Mouse (Mus musculus) myocyte (in vitro differentiated cells): ENCODE measurements around the gene Sf3b3. TPM values are rescaled to one million over a fixed set of nuclear protein-coding genes. Genes with fewer than 3 reads are reported as not detected.
"Not testable (repeated sequence)": the region's sequence is repeated elsewhere in the genome, so short reads cannot be mapped to it uniquely, and the experiment has no call there.

Experiments used
- H3K27me3 ChIP-seq: one replicate; pipeline ENCODE4 v1.6.1; 2011; ENCODE audit not compliant: control insufficient read depth, insufficient read depth, insufficient read length
- H3K36me3 ChIP-seq: one replicate; pipeline ENCODE4 v1.6.1; 2011; ENCODE audit not compliant: control insufficient read depth, insufficient read depth
- H3K4me2 ChIP-seq: one replicate; pipeline ENCODE4 v1.6.1; 2011; ENCODE audit warnings: low read depth, control low read depth
- H3K4me3 ChIP-seq: one replicate; pipeline ENCODE4 v1.5.1; 2011; ENCODE audit warnings: mild to moderate bottlenecking, control low read depth, moderate library complexity
- H3K79me2 ChIP-seq: one replicate; pipeline ENCODE4 v1.6.1; 2011; ENCODE audit not compliant: control insufficient read depth, insufficient read depth
- H3ac ChIP-seq: one replicate; pipeline ENCODE4 v1.6.1; 2011; ENCODE audit not compliant: control insufficient read depth, insufficient read length
- CEBPB ChIP-seq: IDR thresholded peaks from 2 replicates; pipeline ENCODE4 v1.6.1; 2011; ENCODE audit warnings: mild to moderate bottlenecking, moderate library complexity; ENCODE audit not compliant: poor library complexity, insufficient read depth, severe bottlenecking
- E2F4 ChIP-seq: IDR thresholded peaks from one replicate; pipeline ENCODE4 v1.6.1; 2011; ENCODE audit warnings: mild to moderate bottlenecking, control low read depth, moderate library complexity; ENCODE audit not compliant: insufficient read depth
- MAX ChIP-seq: IDR thresholded peaks from one replicate; pipeline ENCODE4 v1.6.1; 2011; ENCODE audit warnings: low read depth, mild to moderate bottlenecking, control low read depth
- MYOD1 ChIP-seq, 3 experiments: IDR thresholded peaks; one replicate each; pipeline ENCODE4 v1.6.1; 2011; ENCODE audit warnings: control low read depth in 2 of 3, low read depth in 2 of 3, mild to moderate bottlenecking in 2 of 3, moderate library complexity in 1 of 3; ENCODE audit not compliant: insufficient read length in 2 of 3, control insufficient read depth in 1 of 3
- MYOG ChIP-seq, 3 experiments: IDR thresholded peaks; one replicate each; pipeline ENCODE4 v1.6.1; 2011; ENCODE audit warnings: control low read depth in 2 of 3, low read depth in 2 of 3, mild to moderate bottlenecking in 2 of 3; ENCODE audit not compliant: insufficient read length in 2 of 3, control insufficient read depth in 1 of 3, insufficient read depth in 1 of 3
- POLR2A ChIP-seq: IDR thresholded peaks from one replicate; pipeline ENCODE4 v1.6.1; 2011; ENCODE audit warnings: low read depth, mild to moderate bottlenecking, control low read depth, moderate library complexity; ENCODE audit not compliant: insufficient read length
- POLR2AphosphoS2 ChIP-seq: IDR thresholded peaks from one replicate; pipeline ENCODE4 v1.6.1; 2011; ENCODE audit warnings: low read depth, control low read depth; ENCODE audit not compliant: insufficient read length
- REST ChIP-seq: IDR thresholded peaks from one replicate; pipeline ENCODE4 v1.6.1; 2011; ENCODE audit warnings: mild to moderate bottlenecking, control low read depth, moderate library complexity; ENCODE audit not compliant: insufficient read depth, insufficient read length
- SRF ChIP-seq: IDR thresholded peaks from one replicate; pipeline ENCODE4 v1.6.1; 2011; ENCODE audit warnings: low read depth; ENCODE audit not compliant: control insufficient read depth, insufficient read length
- TCF12 ChIP-seq: IDR thresholded peaks from one replicate; pipeline ENCODE4 v1.6.1; 2011; ENCODE audit warnings: mild to moderate bottlenecking, control low read depth; ENCODE audit not compliant: poor library complexity, insufficient read depth, severe bottlenecking
- TCF3 ChIP-seq: IDR thresholded peaks from one replicate; pipeline ENCODE4 v1.6.1; 2011; ENCODE audit warnings: low read depth, control low read depth; ENCODE audit not compliant: insufficient read length
- USF1 ChIP-seq: IDR thresholded peaks from one replicate; pipeline ENCODE4 v1.6.1; 2011; ENCODE audit warnings: low read depth, mild to moderate bottlenecking, control low read depth, moderate library complexity
- polyA plus RNA-seq: library from polyadenylated mRNA; unstranded; fragments of >200 nt; fragmentation: generic; extraction: Trizol; gene quantifications from one replicate; pipeline ENCODE4 v1.2.1, GENCODE M21; 2012; ENCODE audit warnings: missing spikeins

Sf3b3 gene
- polyA plus RNA-seq, 1 experiment: 47.7 TPM

- H3K4me2 ChIP-seq: no peak overlapping the region
- peaks cover 22% of the 10 kb centered on the region for H3K36me3 ChIP-seq
- no peaks in the 10 kb centered on the region for H3K27me3 ChIP-seq
- TF ChIP-seq CEBPB (no peak), POLR2AphosphoS2 (peak; percentile 57)
- no peaks in the 10 kb centered on the region for H3K79me2 ChIP-seq
- no peak overlapping the region for H3ac ChIP-seq
- no peak overlapping the region for H3K4me3 ChIP-seq
Measured at GRCm38 (mm10) chr8:110883824-110884223, 37.2 kb upstream of the Sf3b3 start.

GRCm38 (mm10) chr8:110881741-110882310 lies 35.2 kb upstream of the Sf3b3 start:
- Histone ChIP-seq H3K4me3 (no peak overlapping the region), H3K79me2 (no peaks in the 10 kb centered on the region), H3K36me3 (peaks cover 31% of the 10 kb centered on the region), H3ac (no peak overlapping the region), H3K27me3 (no peaks in the 10 kb centered on the region), H3K4me2 (no peak overlapping the region)
- TF ChIP-seq MYOD1 (IDR thresholded peaks at IDR 0.05; ENCODE audit: control insufficient read depth in 1 of 3, insufficient read length in 2 of 3, low read depth in 2 of 3): no peak
- TF ChIP-seq POLR2AphosphoS2: no peak
- TF ChIP-seq SRF: no peak

- H3K36me3 ChIP-seq: peaks cover 52% of the 10 kb centered on the region
- no peaks in the 10 kb centered on the region for H3K79me2 ChIP-seq
- no peaks in the 10 kb centered on the region for H3K27me3 ChIP-seq
- H3K4me2 ChIP-seq: no peak overlapping the region
- TF ChIP-seq POLR2AphosphoS2 (no peak), MAX (no peak), TCF12 (no peak), MYOG (IDR thresholded peaks at IDR 0.05; ENCODE audit: control insufficient read depth in 1 of 3, insufficient read depth in 1 of 3, insufficient read length in 2 of 3, low read depth in 2 of 3) (no peak), POLR2A (no peak), USF1 (no peak), CEBPB (no peak), TCF3 (no peak), SRF (no peak), E2F4 (no peak), MYOD1 (IDR thresholded peaks at IDR 0.05; ENCODE audit: control insufficient read depth in 1 of 3, insufficient read length in 2 of 3, low read depth in 2 of 3) (no peak), REST (no peak)
- H3K4me3 ChIP-seq: no peak overlapping the region
- H3ac ChIP-seq: no peak overlapping the region
Measured at GRCm38 (mm10) chr8:110877862-110878261, 31.3 kb upstream of the Sf3b3 start.

DNA sequence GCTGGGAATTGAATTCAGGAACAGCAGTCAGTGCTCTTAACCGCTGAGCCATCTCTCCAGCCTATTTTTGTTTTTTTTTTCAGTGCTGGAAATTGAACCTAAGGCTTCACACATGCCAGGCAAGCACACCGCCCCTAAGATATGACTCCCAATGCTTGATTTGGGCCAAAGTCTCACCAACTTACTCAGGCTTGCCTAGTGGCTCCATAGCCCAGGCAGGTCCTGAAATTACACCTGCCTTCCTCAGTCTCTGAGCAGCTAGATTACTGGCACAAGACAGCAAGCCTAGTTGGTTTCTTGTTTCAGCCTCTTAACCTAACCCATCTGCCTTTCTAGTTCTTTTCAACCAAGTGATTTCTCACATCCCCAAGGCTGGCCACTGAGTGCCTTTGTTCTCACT lies 23.9 kb upstream of the Sf3b3 start:
- Histone ChIP-seq H3K27me3 (no peaks in the 10 kb centered on the region), H3K4me2 (no peak overlapping the region), H3K79me2 (no peaks in the 10 kb centered on the region), H3ac (no peak overlapping the region), H3K4me3 (no peak overlapping the region), H3K36me3 (peaks cover 58% of the 10 kb centered on the region)
- TF ChIP-seq POLR2A (no peak), MAX (no peak), TCF12 (no peak), MYOD1 (IDR thresholded peaks at IDR 0.05; ENCODE audit: control insufficient read depth in 1 of 3, insufficient read length in 2 of 3, low read depth in 2 of 3) (no peak), CEBPB (no peak), TCF3 (no peak), MYOG (IDR thresholded peaks at IDR 0.05; ENCODE audit: control insufficient read depth in 1 of 3, insufficient read depth in 1 of 3, insufficient read length in 2 of 3, low read depth in 2 of 3) (no peak), REST (no peak), POLR2AphosphoS2 (no peak), E2F4 (no peak), SRF (no peak), USF1 (no peak)

DNA sequence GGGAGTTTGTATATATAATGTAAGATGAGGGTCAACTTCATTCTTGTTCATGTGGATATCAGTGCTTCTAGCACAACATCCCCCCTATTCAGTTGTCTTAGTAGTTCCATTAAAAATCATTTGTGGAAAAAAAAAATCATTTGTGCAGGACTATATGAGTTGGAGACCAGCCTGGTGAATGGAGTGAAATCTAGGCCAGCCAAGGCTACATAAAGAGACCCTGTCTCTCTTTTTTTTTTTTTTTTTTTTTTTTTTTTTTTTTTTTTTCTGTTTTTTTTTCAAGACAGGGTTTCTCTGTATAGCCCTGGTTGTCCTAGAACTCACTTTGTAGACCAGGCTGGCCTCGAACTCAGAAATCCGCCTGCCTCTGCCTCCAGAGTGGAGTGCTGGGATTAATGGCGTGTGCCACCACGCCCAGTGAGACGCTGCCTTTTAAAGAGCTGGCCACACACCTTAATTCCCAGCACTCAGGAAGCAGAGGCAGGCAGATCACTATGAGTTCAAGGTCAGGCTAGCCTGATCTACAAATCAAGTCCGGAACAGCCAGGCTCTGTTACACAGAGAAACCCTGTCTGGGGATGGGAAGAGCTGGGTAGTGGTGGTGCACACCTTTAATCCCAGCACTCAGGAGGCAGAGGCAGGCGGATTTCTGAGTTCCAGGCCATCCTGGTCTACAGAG lies 14.9 kb upstream of the Sf3b3 start:
- H3K36me3 ChIP-seq: peaks cover 56% of the 10 kb centered on the region
- not testable (repeated sequence) for H3K27me3 ChIP-seq, H3K4me3 ChIP-seq, H3ac ChIP-seq, H3K79me2 ChIP-seq, H3K4me2 ChIP-seq
